In the genomic region with DNA sequence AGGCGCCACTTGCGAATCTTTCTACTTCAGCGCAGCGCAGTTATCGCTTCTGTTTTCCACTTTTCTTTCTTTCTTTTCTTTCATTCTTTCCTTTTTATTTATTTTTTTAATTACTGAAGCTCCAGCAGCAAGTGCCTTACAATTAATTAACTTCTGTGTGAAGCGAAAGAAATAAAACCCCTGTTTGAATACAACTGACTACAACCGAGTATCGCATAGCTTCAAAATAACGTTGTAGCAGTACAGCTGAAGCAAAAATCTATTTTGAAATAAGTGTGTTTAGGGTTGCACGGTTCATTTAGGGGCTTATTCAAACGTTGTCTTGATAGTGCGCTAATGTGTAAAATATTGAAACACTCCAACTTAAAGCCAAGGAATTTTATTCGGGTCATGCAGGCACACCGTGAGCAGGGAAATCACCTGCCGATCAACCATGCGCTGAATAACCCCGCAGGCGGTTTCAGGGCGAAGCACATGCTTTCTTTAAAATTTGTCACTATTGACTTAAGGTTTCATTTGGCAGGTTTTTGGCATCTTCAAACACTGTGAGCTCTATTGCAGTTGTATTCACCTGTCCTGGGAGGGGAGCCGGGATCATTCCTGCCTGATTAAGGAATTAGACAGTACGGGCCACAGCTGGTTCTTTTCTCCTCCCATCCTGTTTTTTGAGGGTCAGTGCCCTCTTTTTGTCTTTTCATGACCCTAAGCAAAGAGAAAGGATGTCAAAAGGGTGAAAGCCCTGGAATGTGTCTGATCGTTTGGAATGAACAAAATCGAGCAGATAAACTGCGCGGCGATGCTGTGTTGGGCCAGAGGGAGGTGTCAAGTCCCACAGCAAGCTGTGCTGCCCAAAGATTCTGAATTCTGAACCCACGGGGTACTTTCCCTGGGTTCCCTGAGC, we compare ENCODE assay signal across 8 mouse cellular contexts. TPM values are rescaled to one million over a fixed set of nuclear protein-coding genes. Genes with fewer than 3 reads are reported as not detected.
DNase-seq lines count a peak whose midpoint lies in the region; ATAC-seq and TF ChIP-seq lines count a peak whose summit lies in the region.

No protein-coding gene starts in this region.

- H3K9me3 ChIP-seq in ES-Bruce4 (replicated peaks; ENCODE audit: control insufficient read depth, insufficient read depth, low read length, poor library complexity, severe bottlenecking) = no peaks in the 10 kb centered on the region; the same call in 1 of the 2 replicates
- H3K9me3 ChIP-seq in limb, embryonic 11.5 days (ENCODE audit: control insufficient read depth, low read length) = no peaks in the 10 kb centered on the region
- no peaks in the 10 kb centered on the region for H3K9me3 ChIP-seq in neural tube, embryonic 11.5 days (ENCODE audit: control insufficient read depth, low read length)

- H3K27me3 ChIP-seq in ES-Bruce4 (ENCODE audit: control insufficient read depth, insufficient read depth, low read length, poor library complexity, severe bottlenecking) = peaks cover 3% of the 10 kb centered on the region; the same call in 1 of the 2 replicates
- peaks cover 17% of the 10 kb centered on the region for H3K27me3 ChIP-seq in limb, embryonic 11.5 days (ENCODE audit: control insufficient read depth, insufficient read depth, low read length)
- H3K27me3 ChIP-seq in neural tube, embryonic 11.5 days (ENCODE audit: control insufficient read depth, insufficient read depth, low read length) = peaks cover 21% of the 10 kb centered on the region

- WGBS in limb, embryonic 11.5 days = 31% methylated on average over 27 of the region's 27 CpGs
- 20% methylated on average over 27 of the region's 27 CpGs for WGBS in neural tube, embryonic 11.5 days

- peak; percentile 36 to 59 for DNase-seq in heart, postnatal 10 days
- DNase-seq in limb, embryonic 11.5 days (ENCODE audit: low spot score) = peak; percentile 38
- DNase-seq in neural tube, embryonic 11.5 days (ENCODE audit: low spot score) = peak; percentile 14
- DNase-seq in thymus, postnatal 36 days = no peak
- no peak for DNase-seq in gastrocnemius, postnatal 36 days

- H3K4me2 ChIP-seq in limb, embryonic 11.5 days (ENCODE audit: low read depth, severe bottlenecking) = peak overlapping the region; percentile 50; the same call in 1 of the 2 replicates
- peak overlapping the region; percentile 78 for H3K4me2 ChIP-seq in neural tube, embryonic 11.5 days (ENCODE audit: low read depth)

- H3K4me3 ChIP-seq in ES-Bruce4 (ENCODE audit: low read depth, low read length) = no peak overlapping the region
- peak overlapping the region; percentile 43 for H3K4me3 ChIP-seq in cortical plate, adult 2 months (ENCODE audit: insufficient read depth, low read length)
- H3K4me3 ChIP-seq in limb, embryonic 11.5 days (ENCODE audit: low read depth, low read length) = peak overlapping the region; percentile 26; the same call in 1 of the 2 replicates
- peak overlapping the region; percentile 43 for H3K4me3 ChIP-seq in neural tube, embryonic 11.5 days (ENCODE audit: low read depth, low read length)

- H3K36me3 ChIP-seq in ES-Bruce4 (ENCODE audit: control insufficient read depth, insufficient read depth, low read length, poor library complexity, severe bottlenecking) = no peaks in the 10 kb centered on the region
- no peaks in the 10 kb centered on the region for H3K36me3 ChIP-seq in limb, embryonic 11.5 days (ENCODE audit: control insufficient read depth, insufficient read depth, low read length)
- no peaks in the 10 kb centered on the region for H3K36me3 ChIP-seq in neural tube, embryonic 11.5 days (ENCODE audit: control insufficient read depth, insufficient read depth, low read length)

- no peak for TF ChIP-seq EP300 in ES-Bruce4 (IDR thresholded peaks at IDR 0.05; ENCODE audit: insufficient read depth, low read depth, low read length)

- no peak overlapping the region for H3K27ac ChIP-seq in ES-Bruce4 (ENCODE audit: insufficient read depth, low read length)
- no peak overlapping the region for H3K27ac ChIP-seq in cortical plate, adult 2 months (ENCODE audit: insufficient read depth, low read length)
- no peak overlapping the region for H3K27ac ChIP-seq in limb, embryonic 11.5 days (replicated peaks; ENCODE audit: low read depth, low read length)
- H3K27ac ChIP-seq in neural tube, embryonic 11.5 days (ENCODE audit: low read depth, low read length) = no peak overlapping the region

- TF ChIP-seq POLR2A in ES-Bruce4 (IDR thresholded peaks at IDR 0.05; ENCODE audit: insufficient read depth, low read length) = no peak
- TF ChIP-seq POLR2A in cortical plate, adult 2 months (IDR thresholded peaks at IDR 0.05; ENCODE audit: extremely low read depth, insufficient read depth, low read length) = no peak

- no peak for ATAC-seq in limb, embryonic 11.5 days (ENCODE audit: insufficient number of reproducible peaks, low FRiP score, low TSS enrichment, low read depth)
- ATAC-seq in neural tube, embryonic 11.5 days (ENCODE audit: insufficient read depth, low FRiP score, low TSS enrichment) = no peak
- ATAC-seq in activated CD4-positive, CD25-positive, alpha-beta regulatory T cell, adult 4 months = no peak

- peak overlapping the region; percentile 76 for H3K9ac ChIP-seq in ES-Bruce4 (ENCODE audit: low read depth, poor library complexity, severe bottlenecking)
- no peak overlapping the region for H3K9ac ChIP-seq in limb, embryonic 11.5 days (ENCODE audit: low read length)
- H3K9ac ChIP-seq in neural tube, embryonic 11.5 days (ENCODE audit: low read length) = no peak overlapping the region

- TF ChIP-seq CTCF in ES-Bruce4 (IDR thresholded peaks at IDR 0.05; ENCODE audit: low read depth, low read length) = no peak
- TF ChIP-seq CTCF in cortical plate, adult 2 months (IDR thresholded peaks at IDR 0.05; ENCODE audit: extremely low read depth, insufficient read depth, low read length) = peak; percentile 21; the same call in 1 of the 2 replicates

- intact Hi-C loops in heart, postnatal 10 days (cut with DNase I) = loop anchor here (2.0 to 5.0 kb wide), 5 partner anchors 43 to 659 kb away; no protein-coding TSS in a partner anchor
- intact Hi-C loops in gastrocnemius, postnatal 36 days (cut with DNase I) = loop anchor here (5.0 kb wide), 4 partner anchors 125 to 660 kb away; no protein-coding TSS in a partner anchor

- H3K4me1 ChIP-seq in ES-Bruce4 (ENCODE audit: control insufficient read depth, insufficient read depth, low read length) = no peaks in the 10 kb centered on the region
- no peaks in the 10 kb centered on the region for H3K4me1 ChIP-seq in cortical plate, adult 2 months (ENCODE audit: control insufficient read depth, insufficient read depth, low read length)
- H3K4me1 ChIP-seq in limb, embryonic 11.5 days (ENCODE audit: control insufficient read depth, insufficient read depth, low read length) = no peaks in the 10 kb centered on the region
- 0 out of 2 replicates have a peak, but pooled peaks cover 5% of the 10 kb centered on the region for H3K4me1 ChIP-seq in neural tube, embryonic 11.5 days (ENCODE audit: control insufficient read depth, insufficient read depth, low read length)

RNA-seq across cellular contexts. Expression of a gene that starts 0.9 kb away (rescaled TPM):
- 1.3 and 2.3 TPM in 2 replicates for polyA plus RNA-seq in ES-Bruce4 (2011; ENCODE audit: insufficient read depth, insufficient read length, low read depth, missing spikeins)
- 4.2 and 4.7 TPM in 2 replicates for polyA plus RNA-seq in cortical plate, adult 2 months (2012; rRNA removed)
- total RNA-seq in heart, postnatal 10 days (2021) = 1 to 10 TPM; 7.4 to 8.4 TPM
- 0.74 and 0.99 TPM in 2 replicates for polyA plus RNA-seq in limb, embryonic 11.5 days (2014; fragmentation: Nextera tagmentation; extraction: Ambion mirVana)
- 0.97 and 1.1 TPM in 2 replicates for polyA plus RNA-seq in neural tube, embryonic 11.5 days (2014; fragmentation: Nextera tagmentation; extraction: Ambion mirVana)
- 1 to 10 TPM; 1.2 to 1.7 TPM for total RNA-seq in gastrocnemius, postnatal 36 days (2021)
- polyA plus RNA-seq in activated CD4-positive, CD25-positive, alpha-beta regulatory T cell, adult 4 months (2017; shearing (Covaris generic)) = not detected

Comparison
In these comparisons a context has a peak if more than half of its experiments do, and no peak if none do; other contexts are left out.
1. DNase-seq: peak in heart, postnatal 10 days (2 of 2), limb, embryonic 11.5 days (single experiment) and neural tube, embryonic 11.5 days (single experiment); none in thymus, postnatal 36 days (0 of 2) and gastrocnemius, postnatal 36 days (0 of 2).